Mouse (Mus musculus) testis, adult 2 months (tissue): Measurements from ENCODE around the gene Mei1.

ENCODE experiments used
- CTCF ChIP-seq: fragments of 200-500 bp; IDR thresholded peaks from 2 replicates; pipeline ENCODE4 v1.5.1; 2012; ENCODE audit warnings: low read depth, mild to moderate bottlenecking, inconsistent platforms, low read length, moderate library complexity; ENCODE audit not compliant: control insufficient read depth, insufficient read depth, insufficient replicate concordance
- POLR2A ChIP-seq: fragments of 200-500 bp; IDR thresholded peaks from 2 replicates; pipeline ENCODE4 v1.6.1; 2012; ENCODE audit warnings: low read depth, mild to moderate bottlenecking, inconsistent platforms, low read length, moderate library complexity; ENCODE audit not compliant: control insufficient read depth

DNA sequence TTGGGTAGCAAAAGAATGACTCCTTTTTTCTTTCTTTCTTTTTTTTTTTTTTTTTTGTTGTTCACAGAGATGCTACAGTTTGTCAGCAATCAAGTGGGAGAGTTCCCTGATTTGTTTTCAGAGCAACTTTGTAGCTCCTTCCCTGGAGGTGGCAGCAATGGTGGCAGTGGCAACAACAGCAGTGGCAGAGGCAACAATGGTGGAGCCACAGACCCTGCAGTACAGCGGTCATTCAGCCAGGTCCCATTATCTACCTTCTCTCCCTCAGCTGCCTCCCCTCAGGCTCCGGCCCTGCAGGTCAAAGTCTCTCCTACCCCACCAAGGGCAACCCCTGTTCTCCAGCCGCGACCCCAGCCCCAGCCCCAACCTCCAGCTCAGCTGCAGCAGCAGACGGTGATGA is 99.9 kb downstream of the Mei1 start:
- TF ChIP-seq CTCF (no peak), POLR2A (no peak)
